Mouse (Mus musculus) heart, postnatal 0 days (tissue): ENCODE results near the gene Mcf2. TPM values are rescaled to one million over a fixed set of nuclear protein-coding genes. Genes with fewer than 3 reads are reported as not detected.
A peak's percentile ranks its signal among the peaks of the same experiment; 100 is the strongest.

ENCODE experiments used
- ATAC-seq: fragments of 200-750 bp; cut with Nextera tagmentation; 2 replicates; pipeline ENCODE4 v1.8.0; 2017; ENCODE audit warnings: low read depth, moderate number of reproducible peaks, moderate library complexity; ENCODE audit not compliant: insufficient read depth
- DNase-seq: peaks from one replicate; pipeline ENCODE4 v3.0.0-alpha.2; 2016; ENCODE audit warnings: low spot score
- H3K27ac ChIP-seq: fragments of 300-500 bp; sonication (generic); 2 replicates; pipeline ENCODE4 v1.5.1; 2014; ENCODE audit warnings: low read depth, mild to moderate bottlenecking
- H3K27me3 ChIP-seq: fragments of 300-500 bp; sonication (generic); 2 replicates; pipeline ENCODE4 v1.6.1; 2014; ENCODE audit warnings: low read length, mixed read lengths; ENCODE audit not compliant: control insufficient read depth, insufficient read depth
- H3K36me3 ChIP-seq: fragments of 300-500 bp; sonication (generic); replicated peaks from 2 replicates; pipeline ENCODE4 v1.6.1; 2014; ENCODE audit warnings: low read length, mixed read lengths; ENCODE audit not compliant: control insufficient read depth, insufficient read depth
- H3K4me1 ChIP-seq: fragments of 300-500 bp; sonication (generic); 2 replicates; pipeline ENCODE4 v1.6.1; 2014; ENCODE audit warnings: antibody characterized with exemption; ENCODE audit not compliant: control insufficient read depth, insufficient read depth
- H3K4me2 ChIP-seq: fragments of 300-500 bp; sonication (generic); 2 replicates; pipeline ENCODE4 v1.6.1; 2014; ENCODE audit warnings: low read depth, mild to moderate bottlenecking, low read length, moderate library complexity
- H3K4me3 ChIP-seq: fragments of 300-500 bp; sonication (generic); 2 replicates; pipeline ENCODE4 v1.5.1; 2014; ENCODE audit warnings: low read depth, low read length
- H3K9ac ChIP-seq: fragments of 300-500 bp; sonication (generic); replicated peaks from 2 replicates; pipeline ENCODE4 v1.6.1; 2014; ENCODE audit warnings: low read depth, low read length, mixed read lengths
- H3K9me3 ChIP-seq: fragments of 300-500 bp; sonication (generic); replicated peaks from 2 replicates; pipeline ENCODE4 v1.6.1; 2016; ENCODE audit warnings: low read length; ENCODE audit not compliant: control insufficient read depth
- CTCF ChIP-seq: IDR thresholded peaks from 2 replicates; pipeline ENCODE4 v1.5.1; 2016; ENCODE audit warnings: antibody characterized with exemption, control low read depth, low read depth
- EP300 ChIP-seq: IDR thresholded peaks from 2 replicates; pipeline ENCODE4 v1.6.1; 2016; ENCODE audit warnings: antibody characterized with exemption, low read depth
- WGBS: fragments of 180-500 bp; shearing (Covaris S2); extraction: QIAGEN DNeasy Blood & Tissue Kit; methylation state at CpG from one replicate; pipeline ENCODE4 v1.1.7; 2014; 5-methylcytosine and 5-hydroxymethylcytosine counted together
- polyA plus RNA-seq: library from polyadenylated mRNA; unstranded; fragments of >200 nt; fragmentation: Nextera tagmentation; extraction: Ambion mirVana; gene quantifications from 2 replicates; pipeline ENCODE4 v1.2.1, GENCODE M21; 2015
- total RNA-seq: library from RNA; depleted of rRNA; stranded (reverse); fragments of >200 nt; gene quantifications from 2 replicates; pipeline ENCODE4 v1.2.3, GENCODE M21; 2014; ENCODE audit warnings: low replicate concordance

The Mcf2 gene
- total and polyA plus RNA-seq, 2 experiments from 2014 or later = 0.05 TPM; not detected in 1

- no peaks in the 10 kb centered on the region for H3K9me3 ChIP-seq
- ATAC-seq (no peak), DNase-seq (no peak)
- H3K4me2 ChIP-seq = no peak overlapping the region
- no peak overlapping the region for H3K4me3 ChIP-seq
- no peak overlapping the region for H3K9ac ChIP-seq
- TF ChIP-seq CTCF (no peak), EP300 (no peak)
- no peaks in the 10 kb centered on the region for H3K27me3 ChIP-seq
- H3K36me3 ChIP-seq = no peaks in the 10 kb centered on the region
- H3K4me1 ChIP-seq = no peaks in the 10 kb centered on the region
- WGBS = 54% methylated on average over 2 of the region's 2 CpGs
- H3K27ac ChIP-seq = no peak overlapping the region
Observed at GRCm38 (mm10) chrX:60169511-60169910, 9.4 kb downstream of the Mcf2 start.

GRCm38 (mm10) chrX:60168796-60169195 is 10.1 kb downstream of the Mcf2 start:
- TF ChIP-seq CTCF (no peak), EP300 (no peak)
- no peaks in the 10 kb centered on the region for H3K9me3 ChIP-seq
- no peak overlapping the region for H3K9ac ChIP-seq
- H3K27me3 ChIP-seq = no peaks in the 10 kb centered on the region
- DNase-seq (no peak), ATAC-seq (no peak)
- H3K4me1 ChIP-seq = no peaks in the 10 kb centered on the region
- no peak overlapping the region for H3K4me2 ChIP-seq
- H3K4me3 ChIP-seq = no peak overlapping the region
- H3K27ac ChIP-seq = no peak overlapping the region
- H3K36me3 ChIP-seq = no peaks in the 10 kb centered on the region
- 76% methylated on average over 2 of the region's 2 CpGs for WGBS

DNA sequence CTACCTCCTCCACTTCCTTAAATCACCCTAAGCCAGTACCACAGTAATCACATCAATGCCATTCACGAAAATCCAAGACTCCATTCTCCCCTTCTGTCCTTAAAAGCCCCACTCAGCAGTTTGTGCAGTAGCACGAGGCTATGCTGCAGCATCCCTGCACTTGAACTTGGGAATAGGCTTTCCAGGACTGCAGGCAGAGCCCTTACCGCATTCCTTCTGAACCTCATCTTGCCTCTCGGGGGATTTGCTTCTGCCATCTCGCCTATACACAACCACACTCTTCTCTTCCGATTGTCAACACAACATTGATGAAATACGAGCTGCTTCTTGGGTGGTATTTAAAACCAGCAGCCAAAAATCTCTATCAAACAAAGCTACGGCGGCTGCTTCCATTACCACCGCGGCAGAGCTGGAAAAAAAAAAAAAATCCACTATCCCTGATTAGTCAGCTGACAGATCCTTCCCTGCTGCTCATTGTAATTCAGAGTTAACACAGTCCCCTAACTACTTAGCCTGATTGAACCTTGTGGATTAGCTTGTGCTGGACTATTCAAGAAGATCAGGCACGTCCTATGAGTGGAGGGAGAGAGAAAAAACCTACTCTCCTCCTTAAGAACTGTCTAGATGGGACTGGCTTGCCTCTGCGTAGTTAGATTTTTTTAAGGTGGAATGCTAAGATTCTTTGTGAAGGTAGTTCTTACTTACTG is 31.5 kb downstream of the Mcf2 start:
- Histone ChIP-seq H3K27me3 (no peaks in the 10 kb centered on the region), H3K27ac (no peak overlapping the region), H3K9me3 (no peaks in the 10 kb centered on the region), H3K4me2 (peak overlapping the region; percentile 33), H3K36me3 (no peaks in the 10 kb centered on the region), H3K4me1 (no peaks in the 10 kb centered on the region), H3K9ac (no peak overlapping the region), H3K4me3 (0 out of 2 replicates have a peak overlapping the region, but pooled peaks have one; percentile 0)
- no peak for DNase-seq
- ATAC-seq = no peak
- WGBS = 11% methylated on average over 13 of the region's 13 CpGs
- no peak for TF ChIP-seq EP300
- TF ChIP-seq CTCF = no peak

GRCm38 (mm10) chrX:60075359-60075758 is 103.5 kb downstream of the Mcf2 start:
- Histone ChIP-seq H3K9ac (no peak overlapping the region), H3K4me1 (no peaks in the 10 kb centered on the region), H3K9me3 (no peaks in the 10 kb centered on the region), H3K27ac (no peak overlapping the region), H3K36me3 (no peaks in the 10 kb centered on the region), H3K4me3 (no peak overlapping the region), H3K4me2 (no peak overlapping the region), H3K27me3 (no peaks in the 10 kb centered on the region)
- DNase-seq (no peak), ATAC-seq (no peak)
- 64% methylated on average over 1 of the region's 1 CpGs for WGBS
- no peak for TF ChIP-seq CTCF
- TF ChIP-seq EP300 = no peak

DNA sequence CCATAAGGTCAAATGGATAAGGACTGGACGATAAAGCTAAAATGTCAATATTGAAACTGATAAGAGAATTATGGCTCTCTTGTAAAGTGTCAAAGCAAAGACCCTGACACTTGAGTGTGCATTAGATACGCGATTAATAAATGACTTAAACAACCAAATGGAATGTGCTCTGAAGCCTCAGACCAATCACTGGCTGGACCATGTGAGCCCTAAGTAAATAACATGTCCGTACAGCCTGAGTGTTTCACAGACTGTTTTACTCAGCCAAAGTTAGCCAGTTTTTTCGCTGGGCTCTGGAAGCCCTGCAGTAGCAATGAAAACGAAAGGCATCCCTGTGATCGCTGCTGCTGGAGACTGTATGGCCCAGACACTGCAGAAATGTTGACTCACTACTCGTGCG is 123.7 kb downstream of the Mcf2 start:
- Histone ChIP-seq H3K9me3 (no peaks in the 10 kb centered on the region), H3K27ac (no peak overlapping the region), H3K4me3 (no peak overlapping the region), H3K4me2 (no peak overlapping the region), H3K9ac (no peak overlapping the region), H3K36me3 (no peaks in the 10 kb centered on the region), H3K27me3 (no peaks in the 10 kb centered on the region), H3K4me1 (no peaks in the 10 kb centered on the region)
- DNase-seq (no peak), ATAC-seq (no peak)
- WGBS = 69% methylated on average over 9 of the region's 9 CpGs
- TF ChIP-seq EP300 (no peak), CTCF (no peak)

DNA sequence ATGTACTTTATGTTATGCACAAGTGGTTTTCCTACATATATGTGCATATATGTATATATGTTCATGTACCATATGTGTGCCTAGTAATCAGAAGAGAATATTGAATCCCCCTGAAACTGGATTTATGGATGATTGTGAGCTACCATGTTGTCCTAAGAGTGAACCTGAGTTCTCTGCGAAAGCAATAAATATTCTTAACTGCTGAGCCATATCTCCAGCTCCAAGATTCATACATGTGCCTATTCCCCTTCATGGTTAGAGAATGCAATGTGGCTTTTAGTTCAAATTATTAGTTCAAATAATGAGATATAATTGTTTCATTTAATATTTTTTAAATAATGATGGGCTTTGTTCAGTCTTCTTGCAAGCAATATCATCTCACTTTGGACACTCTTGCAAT is 124.1 kb downstream of the Mcf2 start:
- no peak overlapping the region for H3K4me2 ChIP-seq
- H3K4me3 ChIP-seq = no peak overlapping the region
- WGBS = 81% methylated on average over 1 of the region's 1 CpGs
- ATAC-seq (no peak), DNase-seq (no peak)
- no peak overlapping the region for H3K27ac ChIP-seq
- H3K9ac ChIP-seq = no peak overlapping the region
- H3K27me3 ChIP-seq = no peaks in the 10 kb centered on the region
- H3K4me1 ChIP-seq = no peaks in the 10 kb centered on the region
- no peak for TF ChIP-seq CTCF
- no peak for TF ChIP-seq EP300
- no peaks in the 10 kb centered on the region for H3K9me3 ChIP-seq
- no peaks in the 10 kb centered on the region for H3K36me3 ChIP-seq
